Mouse (Mus musculus) heart, adult 2 months (tissue): ENCODE data around the gene Phf5a.

Experiments
- CTCF ChIP-seq: fragments of 200-600 bp; IDR thresholded peaks from 2 replicates; pipeline ENCODE4 v1.8.1; 2022; ENCODE audit warnings: antibody characterized with exemption, mild to moderate bottlenecking, moderate library complexity
- EP300 ChIP-seq: fragments of 200-500 bp; IDR thresholded peaks from 2 replicates; pipeline ENCODE4 v1.6.1; 2011; ENCODE audit warnings: low read depth, low read length, control low read depth; ENCODE audit not compliant: insufficient read depth

- TF ChIP-seq EP300, result peak; percentile 81
- no peak for TF ChIP-seq CTCF
Observed at GRCm38 (mm10) chr15:81872262-81873136, 788 bp upstream of the Phf5a start, which contains the start of gene Aco2.
